Comparison of ENCODE assay signal across 27 mouse cellular contexts in genomic region chr6:92640896-92641295, GRCm38 (mm10).
"Had no signal": no experiment of that assay in that cellular context is flagged by ENCODE, and none has a peak within 500 bp of the region (broad histone marks: within the 10 kb centered on the region; RNA-seq: fewer than 3 reads in every experiment).

No protein-coding gene starts in this region.

- H3K36me3 ChIP-seq: heart, embryonic 10.5 days; heart, embryonic 12.5 days; hindbrain, embryonic 10.5 days; hindbrain, embryonic 12.5 days; intestine, embryonic 15.5 days; limb, embryonic 10.5 days; limb, embryonic 12.5 days; liver, embryonic 13.5 days; liver, embryonic 15.5 days had no signal

- H3K27ac ChIP-seq: gastrocnemius, adult 2 months; heart, embryonic 10.5 days; hindbrain, embryonic 10.5 days; hindbrain, embryonic 12.5 days; hindbrain, embryonic 14.5 days; intestine, embryonic 15.5 days; limb, embryonic 10.5 days; limb, embryonic 12.5 days; liver, embryonic 13.5 days; liver, embryonic 15.5 days had no signal

- DNase-seq: gastrocnemius, adult 2 months; gastrocnemius, postnatal 10 days; gastrocnemius, postnatal 25 days; heart, adult 18-20 months; heart, postnatal 10 days; heart, postnatal 4 days; kidney, adult 18-20 months; kidney, adult 8-10 months; kidney, postnatal 10 days; kidney, postnatal 25 days; kidney, postnatal 4 days; layer of hippocampus, adult 9-11 months; liver; liver, embryonic 13.5 days had no signal

- H3K9me3 ChIP-seq: heart, embryonic 10.5 days; heart, embryonic 12.5 days; hindbrain, embryonic 10.5 days; hindbrain, embryonic 12.5 days; intestine, embryonic 15.5 days; limb, embryonic 10.5 days; limb, embryonic 12.5 days; liver, embryonic 13.5 days; liver, embryonic 15.5 days had no signal

- H3K4me1 ChIP-seq: heart, embryonic 10.5 days; heart, embryonic 12.5 days; hindbrain, embryonic 10.5 days; hindbrain, embryonic 12.5 days; intestine, embryonic 15.5 days; limb, embryonic 10.5 days; limb, embryonic 12.5 days; liver, embryonic 13.5 days; liver, embryonic 15.5 days had no signal

- H3K9ac ChIP-seq: heart, embryonic 12.5 days; hindbrain, embryonic 12.5 days; hindbrain, embryonic 14.5 days; intestine, embryonic 15.5 days; limb, embryonic 12.5 days; liver, embryonic 13.5 days; liver, embryonic 15.5 days had no signal

- H3K4me2 ChIP-seq: heart, embryonic 12.5 days; hindbrain, embryonic 12.5 days; hindbrain, embryonic 14.5 days; intestine, embryonic 15.5 days; limb, embryonic 12.5 days; liver, embryonic 11.5 days; liver, embryonic 13.5 days; liver, embryonic 15.5 days had no signal

- H3K27me3 ChIP-seq: heart, embryonic 12.5 days; hindbrain, embryonic 12.5 days; intestine, embryonic 15.5 days; limb, embryonic 12.5 days; liver, embryonic 13.5 days; liver, embryonic 15.5 days had no signal

- H3K4me3 ChIP-seq: gastrocnemius, adult 2 months; heart, embryonic 10.5 days; heart, embryonic 12.5 days; hindbrain, embryonic 10.5 days; hindbrain, embryonic 12.5 days; intestine, embryonic 15.5 days; limb, embryonic 10.5 days; limb, embryonic 12.5 days; liver, embryonic 13.5 days; liver, embryonic 15.5 days had no signal

- ATAC-seq: hindbrain, embryonic 16.5 days; inflammation-experienced regulatory T-cells, adult 6 months; intestine, embryonic 15.5 days; intestine, postnatal 0 days had no signal
